Mouse (Mus musculus): ENCODE measurements around the gene 9930021J03Rik. TPM values are rescaled to one million over a fixed set of nuclear protein-coding genes. Genes with fewer than 3 reads are reported as not detected.

Gene 9930021J03Rik
- polyA plus RNA-seq, 1 experiment from 2014 or later = 7.5 TPM

DNA sequence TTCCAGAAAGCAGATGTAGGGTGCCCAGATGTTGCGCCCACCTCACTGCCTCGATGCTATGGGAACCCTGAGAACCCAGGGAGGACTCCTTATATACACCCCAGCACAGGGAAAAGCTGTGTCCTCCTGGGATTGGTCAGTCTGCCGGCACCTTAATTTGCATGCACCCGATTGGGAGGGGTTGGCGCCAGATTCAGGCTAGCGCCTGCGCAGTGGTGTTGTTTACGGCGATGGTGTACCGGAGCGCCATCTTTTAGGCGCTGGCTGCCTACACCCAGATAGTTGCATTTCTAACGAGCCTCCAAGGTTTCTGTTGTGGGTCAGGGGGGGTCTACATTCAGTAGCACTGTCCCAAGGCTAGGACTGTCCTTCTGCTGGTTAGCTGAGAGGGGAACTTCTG lies 133.1 kb downstream of the 9930021J03Rik start:
- no peak for ATAC-seq (replicated peaks; ENCODE audit: low FRiP score, low TSS enrichment, low read depth)
- H3K4me1 ChIP-seq (replicated peaks; ENCODE audit: control insufficient read depth, insufficient read depth, low read length) = no peaks in the 10 kb centered on the region
- DNase-seq (ENCODE audit: low spot score) = no peak
- H3K4me2 ChIP-seq (ENCODE audit: low read length) = no peak overlapping the region
- no peak overlapping the region for H3K4me3 ChIP-seq (ENCODE audit: low read depth, low read length)
- no peak overlapping the region for H3K9ac ChIP-seq (ENCODE audit: low read length)
- H3K27ac ChIP-seq (ENCODE audit: low read depth) = no peak overlapping the region
- H3K36me3 ChIP-seq (ENCODE audit: control insufficient read depth, insufficient read depth, low read length) = no peaks in the 10 kb centered on the region
- 92% methylated on average over 13 of the region's 13 CpGs for WGBS
- H3K27me3 ChIP-seq (replicated peaks; ENCODE audit: control insufficient read depth, insufficient read depth, low read length) = 0 out of 2 replicates have a peak, but pooled peaks cover 5% of the 10 kb centered on the region
- H3K9me3 ChIP-seq (ENCODE audit: control insufficient read depth, low read length) = no peaks in the 10 kb centered on the region

DNA sequence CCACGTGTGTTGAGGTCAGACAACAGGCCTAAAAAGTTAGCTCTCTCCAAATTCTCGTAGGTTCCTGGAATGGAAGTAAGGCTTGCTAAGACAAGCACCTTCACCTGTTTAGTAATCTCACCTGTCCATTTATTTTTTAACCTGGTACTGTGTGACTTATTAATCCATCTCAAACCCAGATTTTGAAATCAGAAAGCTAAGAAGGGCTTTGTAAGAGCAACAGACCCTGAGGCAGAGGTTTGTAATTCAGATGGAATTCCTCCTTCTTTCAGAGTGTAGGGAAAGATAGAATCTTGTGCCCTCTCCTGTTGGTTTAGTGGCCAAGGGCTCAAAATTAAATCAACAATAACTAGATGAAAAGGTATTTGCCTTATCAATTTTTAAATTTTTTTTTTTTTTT lies 134.6 kb downstream of the 9930021J03Rik start:
- no peaks in the 10 kb centered on the region for H3K4me1 ChIP-seq (replicated peaks; ENCODE audit: control insufficient read depth, insufficient read depth, low read length)
- 92% methylated on average over 2 of the region's 2 CpGs for WGBS
- H3K4me2 ChIP-seq (ENCODE audit: low read length) = no peak overlapping the region
- no peak for ATAC-seq (replicated peaks; ENCODE audit: low FRiP score, low TSS enrichment, low read depth)
- H3K4me3 ChIP-seq (ENCODE audit: low read depth, low read length) = no peak overlapping the region
- H3K9ac ChIP-seq (ENCODE audit: low read length) = no peak overlapping the region
- 0 out of 2 replicates have a peak, but pooled peaks cover 5% of the 10 kb centered on the region for H3K27me3 ChIP-seq (replicated peaks; ENCODE audit: control insufficient read depth, insufficient read depth, low read length)
- no peaks in the 10 kb centered on the region for H3K36me3 ChIP-seq (ENCODE audit: control insufficient read depth, insufficient read depth, low read length)
- H3K9me3 ChIP-seq (ENCODE audit: control insufficient read depth, low read length) = no peaks in the 10 kb centered on the region
- H3K27ac ChIP-seq (ENCODE audit: low read depth) = no peak overlapping the region
- no peak for DNase-seq (ENCODE audit: low spot score)

DNA sequence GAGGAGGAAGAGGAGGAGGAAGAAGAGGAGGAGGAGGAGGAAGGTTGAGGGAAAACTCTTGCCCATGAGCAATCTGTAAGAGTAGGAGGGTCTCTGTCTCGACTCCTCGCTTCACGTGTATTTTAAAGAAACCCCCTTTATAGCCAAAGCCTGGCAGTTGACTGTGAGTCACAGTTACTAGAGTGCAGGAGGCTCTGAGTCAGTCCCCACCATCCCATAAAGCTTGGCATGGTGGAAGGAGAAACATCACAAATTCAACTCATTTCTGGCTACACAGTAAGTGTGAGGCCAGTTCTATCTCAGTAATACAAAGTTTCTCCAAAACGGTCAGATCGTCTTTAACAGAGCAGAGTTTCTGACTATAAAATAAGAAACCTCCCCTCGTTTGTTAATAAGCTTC lies 135.5 kb downstream of the 9930021J03Rik start:
- H3K4me2 ChIP-seq (ENCODE audit: low read length) = no peak overlapping the region
- no peaks in the 10 kb centered on the region for H3K27me3 ChIP-seq (replicated peaks; ENCODE audit: control insufficient read depth, insufficient read depth, low read length)
- no peak overlapping the region for H3K9ac ChIP-seq (ENCODE audit: low read length)
- no peak for DNase-seq (ENCODE audit: low spot score)
- no peak overlapping the region for H3K27ac ChIP-seq (ENCODE audit: low read depth)
- WGBS = 88% methylated on average over 6 of the region's 6 CpGs
- H3K4me3 ChIP-seq (ENCODE audit: low read depth, low read length) = no peak overlapping the region
- ATAC-seq (replicated peaks; ENCODE audit: low FRiP score, low TSS enrichment, low read depth) = no peak
- H3K4me1 ChIP-seq (replicated peaks; ENCODE audit: control insufficient read depth, insufficient read depth, low read length) = no peaks in the 10 kb centered on the region
- no peaks in the 10 kb centered on the region for H3K9me3 ChIP-seq (ENCODE audit: control insufficient read depth, low read length)
- no peaks in the 10 kb centered on the region for H3K36me3 ChIP-seq (ENCODE audit: control insufficient read depth, insufficient read depth, low read length)

DNA sequence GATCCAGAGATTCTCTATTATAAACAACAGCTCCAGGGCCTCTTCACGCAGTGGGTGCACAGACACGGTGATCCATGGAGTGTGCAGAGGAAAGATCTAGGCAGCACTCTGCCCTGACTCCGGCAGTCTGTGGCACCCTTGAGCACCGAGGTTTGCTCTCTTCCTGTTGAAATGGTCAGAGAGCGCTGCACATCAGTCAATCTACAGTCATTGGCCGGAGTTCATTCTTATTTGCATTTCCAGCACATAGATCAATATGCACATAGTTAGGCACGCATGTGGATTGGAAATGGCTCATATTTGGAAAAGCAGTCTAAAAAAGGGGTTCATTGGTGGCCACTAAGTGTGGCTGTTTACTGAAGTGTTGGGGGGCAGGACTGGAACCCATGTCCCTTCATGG lies 137.7 kb downstream of the 9930021J03Rik start:
- DNase-seq (ENCODE audit: low spot score) (no peak), ATAC-seq (replicated peaks; ENCODE audit: low FRiP score, low TSS enrichment, low read depth) (no peak)
- Histone ChIP-seq H3K4me3 (ENCODE audit: low read depth, low read length) (no peak overlapping the region), H3K9me3 (ENCODE audit: control insufficient read depth, low read length) (no peaks in the 10 kb centered on the region), H3K27ac (ENCODE audit: low read depth) (no peak overlapping the region), H3K4me2 (ENCODE audit: low read length) (no peak overlapping the region), H3K9ac (ENCODE audit: low read length) (no peak overlapping the region), H3K36me3 (ENCODE audit: control insufficient read depth, insufficient read depth, low read length) (no peaks in the 10 kb centered on the region), H3K27me3 (replicated peaks; ENCODE audit: control insufficient read depth, insufficient read depth, low read length) (no peaks in the 10 kb centered on the region), H3K4me1 (replicated peaks; ENCODE audit: control insufficient read depth, insufficient read depth, low read length) (no peaks in the 10 kb centered on the region)
- 79% methylated on average over 7 of the region's 7 CpGs for WGBS

DNA sequence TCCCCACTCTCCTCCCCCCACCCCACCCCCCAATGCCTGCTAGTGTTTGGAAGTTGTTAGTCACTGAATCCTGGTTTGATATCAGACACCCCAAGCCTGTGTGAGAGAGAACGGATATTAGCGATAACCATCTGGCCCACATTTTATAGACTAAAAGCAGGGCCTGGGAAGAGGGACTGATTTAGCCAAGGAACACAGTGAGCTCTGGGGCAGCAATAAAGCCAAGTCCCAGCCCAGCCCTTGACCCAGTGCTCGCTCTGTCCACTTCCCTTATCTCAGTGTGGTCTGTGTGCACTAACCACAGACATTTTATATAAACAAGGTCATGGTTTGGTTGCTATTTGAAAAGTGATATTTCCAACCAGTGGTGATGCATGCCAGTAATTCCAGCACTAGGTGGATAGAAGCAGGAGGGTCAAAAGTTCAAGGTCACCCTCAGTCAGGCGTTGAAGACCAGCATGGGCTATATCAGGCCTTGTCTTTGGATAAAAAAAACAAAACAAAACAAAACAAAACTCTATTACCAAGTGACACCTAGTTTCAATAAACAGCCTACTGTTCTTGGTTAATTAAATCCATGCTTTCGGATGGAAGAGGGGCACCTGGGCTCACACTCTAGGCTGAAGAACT lies 138.7 kb downstream of the 9930021J03Rik start:
- no peak for DNase-seq (ENCODE audit: low spot score)
- no peaks in the 10 kb centered on the region for H3K27me3 ChIP-seq (replicated peaks; ENCODE audit: control insufficient read depth, insufficient read depth, low read length)
- ATAC-seq (replicated peaks; ENCODE audit: low FRiP score, low TSS enrichment, low read depth) = no peak
- no peaks in the 10 kb centered on the region for H3K9me3 ChIP-seq (ENCODE audit: control insufficient read depth, low read length)
- no peaks in the 10 kb centered on the region for H3K4me1 ChIP-seq (replicated peaks; ENCODE audit: control insufficient read depth, insufficient read depth, low read length)
- H3K4me3 ChIP-seq (ENCODE audit: low read depth, low read length) = no peak overlapping the region
- no peak overlapping the region for H3K4me2 ChIP-seq (ENCODE audit: low read length)
- H3K36me3 ChIP-seq (ENCODE audit: control insufficient read depth, insufficient read depth, low read length) = no peaks in the 10 kb centered on the region
- H3K27ac ChIP-seq (ENCODE audit: low read depth) = no peak overlapping the region
- WGBS = 62% methylated on average over 5 of the region's 5 CpGs
- no peak overlapping the region for H3K9ac ChIP-seq (ENCODE audit: low read length)

DNA sequence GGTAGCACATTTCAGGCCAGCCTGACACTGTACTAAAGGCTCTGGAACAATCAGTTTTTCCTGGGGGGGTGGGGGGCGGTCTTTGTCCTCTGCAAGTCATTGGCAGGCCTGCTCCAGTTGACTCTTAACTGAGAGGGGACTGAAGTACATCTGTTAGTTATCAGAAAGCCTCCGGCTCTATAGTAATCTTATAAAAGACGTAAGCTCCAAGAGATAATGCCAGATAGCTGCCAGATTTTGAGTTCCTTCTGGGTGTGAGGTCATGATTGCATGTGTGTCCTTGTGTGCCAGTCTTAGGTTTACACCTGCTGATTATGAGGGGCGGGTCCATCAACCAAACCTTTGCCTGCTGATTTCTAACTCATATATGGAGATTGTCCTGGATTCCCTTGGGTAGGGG lies 139.6 kb downstream of the 9930021J03Rik start:
- H3K9me3 ChIP-seq (ENCODE audit: control insufficient read depth, low read length) = no peaks in the 10 kb centered on the region
- H3K4me1 ChIP-seq (replicated peaks; ENCODE audit: control insufficient read depth, insufficient read depth, low read length) = no peaks in the 10 kb centered on the region
- H3K9ac ChIP-seq (ENCODE audit: low read length) = no peak overlapping the region
- H3K36me3 ChIP-seq (ENCODE audit: control insufficient read depth, insufficient read depth, low read length) = no peaks in the 10 kb centered on the region
- ATAC-seq (replicated peaks; ENCODE audit: low FRiP score, low TSS enrichment, low read depth) (no peak), DNase-seq (ENCODE audit: low spot score) (no peak)
- H3K4me2 ChIP-seq (ENCODE audit: low read length) = no peak overlapping the region
- 75% methylated on average over 4 of the region's 4 CpGs for WGBS
- no peaks in the 10 kb centered on the region for H3K27me3 ChIP-seq (replicated peaks; ENCODE audit: control insufficient read depth, insufficient read depth, low read length)
- no peak overlapping the region for H3K27ac ChIP-seq (ENCODE audit: low read depth)
- H3K4me3 ChIP-seq (ENCODE audit: low read depth, low read length) = no peak overlapping the region

DNA sequence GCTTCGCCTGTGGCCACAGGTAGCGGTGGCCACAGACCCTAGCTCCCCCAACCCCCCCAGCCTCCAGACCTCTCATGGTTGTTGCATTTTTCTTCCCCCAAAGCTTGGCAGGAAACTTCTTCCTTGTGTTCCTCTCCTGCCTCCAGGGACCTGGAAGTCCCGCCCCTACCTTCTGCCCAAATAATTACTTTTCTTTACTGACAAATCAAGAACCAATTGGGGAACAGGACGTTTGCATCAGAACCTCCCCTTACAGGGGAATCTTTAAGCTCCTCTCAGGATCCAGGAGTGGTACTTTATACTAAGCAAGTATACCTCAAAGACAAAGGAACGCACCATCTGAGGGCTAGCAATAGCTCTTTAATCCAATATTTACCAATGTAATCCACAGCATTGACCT lies 140.9 kb downstream of the 9930021J03Rik start:
- Histone ChIP-seq H3K4me2 (ENCODE audit: low read length) (no peak overlapping the region), H3K4me3 (ENCODE audit: low read depth, low read length) (no peak overlapping the region), H3K27ac (ENCODE audit: low read depth) (no peak overlapping the region), H3K27me3 (replicated peaks; ENCODE audit: control insufficient read depth, insufficient read depth, low read length) (no peaks in the 10 kb centered on the region), H3K9me3 (ENCODE audit: control insufficient read depth, low read length) (no peaks in the 10 kb centered on the region), H3K9ac (ENCODE audit: low read length) (no peak overlapping the region), H3K4me1 (replicated peaks; ENCODE audit: control insufficient read depth, insufficient read depth, low read length) (no peaks in the 10 kb centered on the region), H3K36me3 (ENCODE audit: control insufficient read depth, insufficient read depth, low read length) (no peaks in the 10 kb centered on the region)
- no peak for DNase-seq (ENCODE audit: low spot score)
- WGBS = 81% methylated on average over 5 of the region's 5 CpGs
- no peak for ATAC-seq (replicated peaks; ENCODE audit: low FRiP score, low TSS enrichment, low read depth)

Other genes starting within 250 kb of the 9930021J03Rik start
- gene Ermp1, start 157.6 kb downstream of the 9930021J03Rik start, polyA plus RNA-seq (2014; fragmentation: Nextera tagmentation; extraction: Ambion mirVana) = 8.4 and 8.9 TPM in 2 replicates
- not detected in 2 replicates for gene Mlana, start 108.2 kb downstream of the 9930021J03Rik start, polyA plus RNA-seq (2014; fragmentation: Nextera tagmentation; extraction: Ambion mirVana)
- gene Ranbp6, start 7.0 kb upstream of the 9930021J03Rik start, polyA plus RNA-seq (2014; fragmentation: Nextera tagmentation; extraction: Ambion mirVana) = 17.3 and 18.1 TPM in 2 replicates
- gene Il33, start 119.1 kb upstream of the 9930021J03Rik start, polyA plus RNA-seq (2014; fragmentation: Nextera tagmentation; extraction: Ambion mirVana) = 16.6 and 20.2 TPM in 2 replicates
- gene Trpd52l3, start 197.8 kb upstream of the 9930021J03Rik start, polyA plus RNA-seq (2014; fragmentation: Nextera tagmentation; extraction: Ambion mirVana) = not detected in 2 replicates
- gene Uhrf2, start 224.5 kb upstream of the 9930021J03Rik start, polyA plus RNA-seq (2014; fragmentation: Nextera tagmentation; extraction: Ambion mirVana) = 69.9 and 72.3 TPM in 2 replicates